Mouse (Mus musculus): ENCODE data around the gene Arhgef9.

- TF ChIP-seq CTCF (IDR thresholded peaks at IDR 0.05; ENCODE audit: extremely low read depth, insufficient read depth, low read length) (no peak), POLR2A (IDR thresholded peaks at IDR 0.05; ENCODE audit: extremely low read depth, insufficient read depth, low read length) (no peak)
Measured at GRCm38 (mm10) chrX:95156833-95157386, 39.7 kb downstream of the Arhgef9 start.
